8 mouse cellular contexts compared by ENCODE assay signal in genomic region chr12:28974571-28975041, GRCm38 (mm10).
DNase-seq lines count a peak whose midpoint lies in the region; ATAC-seq and TF ChIP-seq lines count a peak whose summit lies in the region.

No protein-coding gene starts in this region.

- no peak overlapping the region for H3K9ac ChIP-seq in forebrain, postnatal 0 days

- peak; percentile 29 for DNase-seq in kidney, postnatal 10 days
- DNase-seq in kidney, adult 11 months, result no peak
- peak; percentile 37 to 81 for DNase-seq in adrenal gland, adult (ENCODE audit: inconsistent age in 2 of 2, low spot score in 1 of 2)
- peak; percentile 83 for DNase-seq in forebrain, postnatal 0 days
- DNase-seq in left cerebral cortex, adult 18-20 months (ENCODE audit: low spot score in 2 of 2), result peak; percentile 61 to 75
- DNase-seq in right cerebral cortex, adult 2 months (ENCODE audit: low spot score in 2 of 2), result peak; percentile 75 to 78
- no peak for DNase-seq in thymus, postnatal 10 days (ENCODE audit: low spot score in 2 of 2)

- H3K4me2 ChIP-seq in forebrain, postnatal 0 days (ENCODE audit: low read depth), result no peak overlapping the region

- no peaks in the 10 kb centered on the region for H3K27me3 ChIP-seq in forebrain, postnatal 0 days (ENCODE audit: insufficient read depth, low read length)

- peaks cover 9% of the 10 kb centered on the region for H3K4me1 ChIP-seq in forebrain, postnatal 0 days (ENCODE audit: insufficient read depth)

- peaks cover 4% of the 10 kb centered on the region; the same call in 1 of the 2 replicates for H3K9me3 ChIP-seq in forebrain, postnatal 0 days (ENCODE audit: low read length)

- peak; percentile 94 for ATAC-seq in forebrain, postnatal 0 days
- ATAC-seq in megakaryocyte-erythroid progenitor cell, adult 5-6 weeks (replicated peaks; ENCODE audit: low FRiP score, low TSS enrichment, poor library complexity, severe bottlenecking), result no peak

- no peaks in the 10 kb centered on the region for H3K36me3 ChIP-seq in forebrain, postnatal 0 days (ENCODE audit: insufficient read depth)

- 6% methylated on average over 6 of the region's 6 CpGs for WGBS in forebrain, postnatal 0 days

- peak; percentile 66 for TF ChIP-seq CTCF in forebrain, postnatal 0 days (IDR thresholded peaks at IDR 0.05; ENCODE audit: low read depth)

- H3K27ac ChIP-seq in forebrain, postnatal 0 days (ENCODE audit: low read depth, low read length), result peak overlapping the region; percentile 71

- H3K4me3 ChIP-seq in forebrain, postnatal 0 days (ENCODE audit: low read depth, low read length), result no peak overlapping the region

Comparison
In these comparisons a context has a peak if more than half of its experiments do, and no peak if none do; other contexts are left out.
1. DNase-seq: peak in kidney, postnatal 10 days (single experiment), adrenal gland, adult (2 of 2), forebrain, postnatal 0 days (single experiment), left cerebral cortex, adult 18-20 months (2 of 2) and right cerebral cortex, adult 2 months (2 of 2); none in kidney, adult 11 months (single experiment) and thymus, postnatal 10 days (0 of 2).